Mouse (Mus musculus) midbrain, embryonic 10.5 days (tissue): ENCODE measurements around the gene Nt5c3. TPM values are rescaled to one million over a fixed set of nuclear protein-coding genes. Genes with fewer than 3 reads are reported as not detected.

ENCODE experiments used
- DNase-seq: peaks from one replicate; pipeline ENCODE4 v3.0.0-alpha.2; 2017; ENCODE audit warnings: low spot score
- H3K27ac ChIP-seq: fragments of 300-500 bp; sonication (generic); replicated peaks from 2 replicates; pipeline ENCODE4 v1.5.1; 2016; ENCODE audit warnings: mild to moderate bottlenecking
- H3K27me3 ChIP-seq: fragments of 300-500 bp; sonication (generic); 2 replicates; pipeline ENCODE4 v1.6.1; 2016; ENCODE audit warnings: low read depth, mild to moderate bottlenecking; ENCODE audit not compliant: poor library complexity, severe bottlenecking
- H3K36me3 ChIP-seq: fragments of 300-500 bp; sonication (generic); 2 replicates; pipeline ENCODE4 v1.6.1; 2016; ENCODE audit warnings: mild to moderate bottlenecking, moderate library complexity
- H3K4me1 ChIP-seq: fragments of 300-500 bp; sonication (generic); 2 replicates; pipeline ENCODE4 v1.6.1; 2016
- H3K4me3 ChIP-seq: fragments of 300-500 bp; sonication (generic); 2 replicates; pipeline ENCODE4 v1.5.1; 2016; ENCODE audit warnings: mild to moderate bottlenecking, moderate library complexity
- H3K9me3 ChIP-seq: fragments of 300-500 bp; sonication (generic); replicated peaks from 2 replicates; pipeline ENCODE4 v1.6.1; 2016; ENCODE audit warnings: mild to moderate bottlenecking
- WGBS: fragments of 180-500 bp; shearing (Covaris S2); methylation state at CpG from one replicate; pipeline ENCODE4 v1.1.7; 2016; 5-methylcytosine and 5-hydroxymethylcytosine counted together
- polyA plus RNA-seq: library from polyadenylated mRNA; unstranded; fragments of >200 nt; fragmentation: Nextera tagmentation; extraction: Ambion mirVana; gene quantifications from 2 replicates; pipeline ENCODE4 v1.2.1, GENCODE M21; 2016

The Nt5c3 gene
- polyA plus RNA-seq, 1 experiment from 2014 or later = 67.5 TPM

GRCm38 (mm10) chr6:56850315-56850714 lies 73.4 kb downstream of the Nt5c3 start:
- no peak for DNase-seq
- Histone ChIP-seq H3K27ac (no peak overlapping the region), H3K9me3 (no peaks in the 10 kb centered on the region), H3K36me3 (peaks cover 10% of the 10 kb centered on the region), H3K4me3 (no peak overlapping the region), H3K4me1 (no peaks in the 10 kb centered on the region), H3K27me3 (no peaks in the 10 kb centered on the region)
- WGBS = 67% methylated on average over 7 of the region's 7 CpGs

GRCm38 (mm10) chr6:56848974-56849373 lies 74.8 kb downstream of the Nt5c3 start:
- peaks cover 10% of the 10 kb centered on the region for H3K36me3 ChIP-seq
- H3K27me3 ChIP-seq = no peaks in the 10 kb centered on the region
- WGBS = 97% methylated on average over 3 of the region's 3 CpGs
- no peaks in the 10 kb centered on the region for H3K4me1 ChIP-seq
- no peak overlapping the region for H3K27ac ChIP-seq
- DNase-seq = no peak
- H3K9me3 ChIP-seq = no peaks in the 10 kb centered on the region
- no peak overlapping the region for H3K4me3 ChIP-seq

- H3K4me1 ChIP-seq = no peaks in the 10 kb centered on the region
- WGBS = 94% methylated on average over 2 of the region's 2 CpGs
- H3K36me3 ChIP-seq = no peaks in the 10 kb centered on the region
- H3K27me3 ChIP-seq = no peaks in the 10 kb centered on the region
- no peaks in the 10 kb centered on the region for H3K9me3 ChIP-seq
- no peak overlapping the region for H3K27ac ChIP-seq
- no peak for DNase-seq
- no peak overlapping the region for H3K4me3 ChIP-seq
Observed at GRCm38 (mm10) chr6:56844365-56844764, 79.4 kb downstream of the Nt5c3 start.

- DNase-seq = no peak
- no peaks in the 10 kb centered on the region for H3K4me1 ChIP-seq
- H3K36me3 ChIP-seq = no peaks in the 10 kb centered on the region
- H3K9me3 ChIP-seq = no peaks in the 10 kb centered on the region
- 85% methylated on average over 3 of the region's 3 CpGs for WGBS
- no peak overlapping the region for H3K4me3 ChIP-seq
- H3K27ac ChIP-seq = no peak overlapping the region
- no peaks in the 10 kb centered on the region for H3K27me3 ChIP-seq
Observed at GRCm38 (mm10) chr6:56843229-56843628, 80.5 kb downstream of the Nt5c3 start.

- peaks cover 12% of the 10 kb centered on the region for H3K36me3 ChIP-seq
- 91% methylated on average over 3 of the region's 3 CpGs for WGBS
- H3K4me3 ChIP-seq = no peak overlapping the region
- H3K4me1 ChIP-seq = peaks cover 9% of the 10 kb centered on the region
- no peak for DNase-seq
- no peak overlapping the region for H3K27ac ChIP-seq
- H3K9me3 ChIP-seq = no peaks in the 10 kb centered on the region
- H3K27me3 ChIP-seq = no peaks in the 10 kb centered on the region
Observed at GRCm38 (mm10) chr6:56837621-56838020, 86.1 kb downstream of the Nt5c3 start.

- Histone ChIP-seq H3K36me3 (peaks cover 12% of the 10 kb centered on the region), H3K27me3 (no peaks in the 10 kb centered on the region), H3K27ac (no peak overlapping the region), H3K4me3 (no peak overlapping the region), H3K9me3 (no peaks in the 10 kb centered on the region), H3K4me1 (peaks cover 14% of the 10 kb centered on the region)
- no peak for DNase-seq
- 95% methylated on average over 12 of the region's 12 CpGs for WGBS
Observed at GRCm38 (mm10) chr6:56837166-56837565, 86.6 kb downstream of the Nt5c3 start.

GRCm38 (mm10) chr6:56835532-56835931 lies 88.2 kb downstream of the Nt5c3 start:
- WGBS = 86% methylated on average over 10 of the region's 10 CpGs
- DNase-seq = no peak
- Histone ChIP-seq H3K4me3 (no peak overlapping the region), H3K36me3 (peaks cover 12% of the 10 kb centered on the region), H3K27me3 (peaks cover 4% of the 10 kb centered on the region; the same call in 1 of the 2 replicates), H3K9me3 (no peaks in the 10 kb centered on the region), H3K27ac (no peak overlapping the region), H3K4me1 (peaks cover 25% of the 10 kb centered on the region)

- H3K27ac ChIP-seq = no peak overlapping the region
- H3K36me3 ChIP-seq = peaks cover 12% of the 10 kb centered on the region
- peaks cover 25% of the 10 kb centered on the region for H3K4me1 ChIP-seq
- DNase-seq = no peak
- no peak overlapping the region for H3K4me3 ChIP-seq
- H3K27me3 ChIP-seq = peaks cover 12% of the 10 kb centered on the region; the same call in 1 of the 2 replicates
- no peaks in the 10 kb centered on the region for H3K9me3 ChIP-seq
- WGBS = 62% methylated on average over 5 of the region's 5 CpGs
Observed at GRCm38 (mm10) chr6:56834769-56835168, 89.0 kb downstream of the Nt5c3 start.

GRCm38 (mm10) chr6:56832830-56833229 lies 90.9 kb downstream of the Nt5c3 start:
- no peak overlapping the region for H3K27ac ChIP-seq
- H3K27me3 ChIP-seq = peaks cover 12% of the 10 kb centered on the region; the same call in 1 of the 2 replicates
- peaks cover 25% of the 10 kb centered on the region for H3K4me1 ChIP-seq
- H3K36me3 ChIP-seq = peaks cover 12% of the 10 kb centered on the region
- H3K9me3 ChIP-seq = no peaks in the 10 kb centered on the region
- H3K4me3 ChIP-seq = peak overlapping the region; percentile 73
- DNase-seq = no peak

- Histone ChIP-seq H3K4me1 (peaks cover 25% of the 10 kb centered on the region), H3K4me3 (peak overlapping the region; percentile 73), H3K27ac (peak overlapping the region; percentile 90), H3K27me3 (peaks cover 12% of the 10 kb centered on the region; the same call in 1 of the 2 replicates), H3K9me3 (no peaks in the 10 kb centered on the region), H3K36me3 (peaks cover 12% of the 10 kb centered on the region)
- DNase-seq = no peak
- WGBS = 4% methylated on average over 15 of the region's 15 CpGs
Observed at GRCm38 (mm10) chr6:56832407-56832796, 91.3 kb downstream of the Nt5c3 start.

Other genes with a start within 250 kb of the Nt5c3 start
- 185 and 223 TPM in 2 replicates for gene Lsm5, start 219.2 kb downstream of the Nt5c3 start, polyA plus RNA-seq
- gene Avl9, start 209.0 kb downstream of the Nt5c3 start, polyA plus RNA-seq = 13.7 and 20.1 TPM in 2 replicates
- gene Kbtbd2, start 126.1 kb downstream of the Nt5c3 start, polyA plus RNA-seq = 36.6 and 37.2 TPM in 2 replicates
- gene Fkbp9, start 91.9 kb downstream of the Nt5c3 start, polyA plus RNA-seq = 64.5 and 65.3 TPM in 2 replicates
- gene Vmn1r4, start 83 bp upstream of the Nt5c3 start, polyA plus RNA-seq = 0.37 and 0.43 TPM in 2 replicates
- gene Vmn1r5, start 46.3 kb upstream of the Nt5c3 start, polyA plus RNA-seq = not detected in 2 replicates
- not detected in 2 replicates for gene Vmn1r6, start 73.3 kb upstream of the Nt5c3 start, polyA plus RNA-seq
- gene Vmn1r7, start 101.4 kb upstream of the Nt5c3 start, polyA plus RNA-seq = not detected in 2 replicates
- not detected in 2 replicates for gene Vmn1r8, start 108.4 kb upstream of the Nt5c3 start, polyA plus RNA-seq
- gene Vmn1r9, start 142.9 kb upstream of the Nt5c3 start, polyA plus RNA-seq = not detected in 2 replicates
- gene Vmn1r10, start 185.5 kb upstream of the Nt5c3 start, polyA plus RNA-seq = not detected in 2 replicates
- gene Vmn1r11, start 209.5 kb upstream of the Nt5c3 start, polyA plus RNA-seq = not detected in 2 replicates
- gene Vmn1r12, start 233.0 kb upstream of the Nt5c3 start, polyA plus RNA-seq = not detected in 2 replicates